In the genomic region with DNA sequence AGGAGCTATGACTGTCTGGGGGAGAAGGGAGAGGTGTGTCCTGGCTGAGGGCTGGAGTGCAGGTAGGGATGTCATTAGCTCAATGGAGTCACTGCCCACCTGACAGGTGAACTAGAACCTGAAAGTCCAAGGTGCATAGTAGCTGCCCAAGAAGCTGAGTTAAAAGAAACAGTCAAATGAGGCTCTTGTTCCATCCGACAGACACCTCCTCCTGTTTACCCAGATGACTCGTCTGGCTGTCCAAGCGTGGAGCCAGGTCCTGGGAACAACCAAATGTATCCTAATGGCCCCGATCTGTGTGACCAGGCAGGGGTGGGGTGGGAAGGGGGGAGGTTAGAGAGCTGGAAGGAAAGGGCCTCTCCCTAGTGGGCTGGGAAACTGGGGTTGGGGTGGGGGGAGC, we compare ENCODE assay signal across 16 mouse cellular contexts. TPM values are rescaled to one million over a fixed set of nuclear protein-coding genes. Genes with fewer than 3 reads are reported as not detected.
A peak's percentile ranks its signal among the peaks of the same experiment; 100 is the strongest.
DNase-seq lines count a peak whose midpoint lies in the region; ATAC-seq lines count a peak whose summit lies in the region.
"Had no signal": no experiment of that assay in that cellular context is flagged by ENCODE, and none has a peak within 500 bp of the region (broad histone marks: within the 10 kb centered on the region; RNA-seq: fewer than 3 reads in every experiment).

No protein-coding gene starts in this region.

- no peak for ATAC-seq in hindbrain, embryonic 11.5 days (ENCODE audit: low FRiP score)
- ATAC-seq in kidney, embryonic 16.5 days (ENCODE audit: low FRiP score, low TSS enrichment) = peak; percentile 69

- no peak overlapping the region for H3K9ac ChIP-seq in hindbrain, embryonic 11.5 days (ENCODE audit: low read depth, low read length)
- no peak overlapping the region for H3K9ac ChIP-seq in kidney, embryonic 16.5 days (replicated peaks; ENCODE audit: low read length)

- H3K4me1 ChIP-seq in hindbrain, embryonic 10.5 days (replicated peaks) = peaks cover 82% of the 10 kb centered on the region
- H3K4me1 ChIP-seq in hindbrain, embryonic 11.5 days (replicated peaks; ENCODE audit: control insufficient read depth, insufficient read depth, low read length) = peaks cover 20% of the 10 kb centered on the region
- peaks cover 50% of the 10 kb centered on the region for H3K4me1 ChIP-seq in kidney, embryonic 16.5 days (ENCODE audit: insufficient read depth, low read length)

- H3K4me3 ChIP-seq in hindbrain, embryonic 10.5 days = no peak overlapping the region
- H3K4me3 ChIP-seq in hindbrain, embryonic 11.5 days (ENCODE audit: low read depth, low read length) = no peak overlapping the region
- H3K4me3 ChIP-seq in kidney, embryonic 16.5 days (ENCODE audit: low read length) = no peak overlapping the region
- H3K4me3 ChIP-seq: left cerebral cortex, adult 2 months; limb, embryonic 13.5 days had no signal

- no peaks in the 10 kb centered on the region; the same call in none of the 2 replicates for H3K27me3 ChIP-seq in hindbrain, embryonic 10.5 days (ENCODE audit: insufficient read depth, poor library complexity, severe bottlenecking)
- no peaks in the 10 kb centered on the region for H3K27me3 ChIP-seq in hindbrain, embryonic 11.5 days (ENCODE audit: control insufficient read depth, insufficient read depth, low read length)
- H3K27me3 ChIP-seq in kidney, embryonic 16.5 days (ENCODE audit: insufficient read depth, low read length) = no peaks in the 10 kb centered on the region
- H3K27me3 ChIP-seq: limb, embryonic 13.5 days had no signal

- peak overlapping the region; percentile 50 for H3K27ac ChIP-seq in hindbrain, embryonic 10.5 days
- H3K27ac ChIP-seq in hindbrain, embryonic 11.5 days (ENCODE audit: low read depth, low read length) = no peak overlapping the region
- H3K27ac ChIP-seq in kidney, embryonic 16.5 days (ENCODE audit: low read length) = peak overlapping the region; percentile 57
- H3K27ac ChIP-seq: left cerebral cortex, adult 2 months had no signal

- no peaks in the 10 kb centered on the region for H3K9me3 ChIP-seq in hindbrain, embryonic 10.5 days
- no peaks in the 10 kb centered on the region for H3K9me3 ChIP-seq in hindbrain, embryonic 11.5 days (ENCODE audit: control insufficient read depth, low read length)
- H3K9me3 ChIP-seq in kidney, embryonic 16.5 days (ENCODE audit: low read length) = no peaks in the 10 kb centered on the region
- H3K9me3 ChIP-seq: limb, embryonic 13.5 days had no signal

- DNase-seq in hindbrain, embryonic 10.5 days (ENCODE audit: low spot score) = no peak
- no peak for DNase-seq in hindbrain, embryonic 11.5 days (ENCODE audit: low spot score)
- DNase-seq in retina, postnatal 1 day = peak; percentile 28
- DNase-seq in retina, embryonic 14.5 days (ENCODE audit: low spot score) = no peak
- DNase-seq in urinary bladder, postnatal 14 days (ENCODE audit: low spot score) = no peak
- no peak for DNase-seq in cerebellum, adult 9-11 months
- no peak for DNase-seq in urinary bladder, postnatal 10 days (ENCODE audit: low spot score)
- DNase-seq: cerebellum, postnatal 36 days; gastrocnemius, postnatal 25 days; heart, postnatal 14 days; lung, postnatal 14 days; thymus, adult 18-20 months had no signal

- H3K36me3 ChIP-seq in hindbrain, embryonic 10.5 days = peaks cover 39% of the 10 kb centered on the region
- no peaks in the 10 kb centered on the region for H3K36me3 ChIP-seq in hindbrain, embryonic 11.5 days (ENCODE audit: control insufficient read depth, insufficient read depth, low read length)
- no peaks in the 10 kb centered on the region for H3K36me3 ChIP-seq in kidney, embryonic 16.5 days (ENCODE audit: insufficient read depth, low read length)

- H3K4me2 ChIP-seq in hindbrain, embryonic 11.5 days (replicated peaks; ENCODE audit: low read depth, low read length) = no peak overlapping the region
- H3K4me2 ChIP-seq in kidney, embryonic 16.5 days (replicated peaks; ENCODE audit: low read depth, low read length) = no peak overlapping the region

- 47% methylated on average over 4 of the region's 4 CpGs for WGBS in hindbrain, embryonic 10.5 days
- 55% methylated on average over 4 of the region's 4 CpGs for WGBS in hindbrain, embryonic 11.5 days
- 14% methylated on average over 4 of the region's 4 CpGs for WGBS in kidney, embryonic 16.5 days

RNA-seq across cellular contexts. Expression of a gene that starts 28.7 kb away (rescaled TPM):
- polyA plus RNA-seq in hindbrain, embryonic 10.5 days (2016; fragmentation: Nextera tagmentation; extraction: Ambion mirVana) = 5.3 and 7.7 TPM in 2 replicates
- 10.9 and 19.3 TPM in 2 replicates for polyA plus RNA-seq in hindbrain, embryonic 11.5 days (2014; fragmentation: Nextera tagmentation; extraction: Ambion mirVana)
- polyA plus RNA-seq in kidney, embryonic 16.5 days (2015; fragmentation: Nextera tagmentation; extraction: Ambion mirVana) = 10.2 and 10.3 TPM in 2 replicates

RNA-seq across cellular contexts. Expression of a gene that starts 40.7 kb away (rescaled TPM):
- 0.05 TPM in 1 of 2 replicates, not detected in the other for polyA plus RNA-seq in hindbrain, embryonic 10.5 days (2016; fragmentation: Nextera tagmentation; extraction: Ambion mirVana)
- polyA plus RNA-seq in hindbrain, embryonic 11.5 days (2014; fragmentation: Nextera tagmentation; extraction: Ambion mirVana) = not detected in 2 replicates
- 0.19 and 0.37 TPM in 2 replicates for polyA plus RNA-seq in kidney, embryonic 16.5 days (2015; fragmentation: Nextera tagmentation; extraction: Ambion mirVana)
- polyA plus RNA-seq: liver, embryonic 16.5 days had no signal

RNA-seq across cellular contexts. Expression of a gene that starts 52.5 kb away (rescaled TPM):
- 0.46 and 0.48 TPM in 2 replicates for polyA plus RNA-seq in hindbrain, embryonic 10.5 days (2016; fragmentation: Nextera tagmentation; extraction: Ambion mirVana)
- 0.57 and 0.94 TPM in 2 replicates for polyA plus RNA-seq in hindbrain, embryonic 11.5 days (2014; fragmentation: Nextera tagmentation; extraction: Ambion mirVana)
- polyA plus RNA-seq in kidney, embryonic 16.5 days (2015; fragmentation: Nextera tagmentation; extraction: Ambion mirVana) = 5.0 and 7.0 TPM in 2 replicates

RNA-seq across cellular contexts. Expression of a gene that starts 54.5 kb away (rescaled TPM):
- polyA plus RNA-seq in hindbrain, embryonic 10.5 days (2016; fragmentation: Nextera tagmentation; extraction: Ambion mirVana) = 1.7 and 1.9 TPM in 2 replicates
- polyA plus RNA-seq in hindbrain, embryonic 11.5 days (2014; fragmentation: Nextera tagmentation; extraction: Ambion mirVana) = 0.80 and 1.3 TPM in 2 replicates
- polyA plus RNA-seq in kidney, embryonic 16.5 days (2015; fragmentation: Nextera tagmentation; extraction: Ambion mirVana) = 23.4 and 28.2 TPM in 2 replicates
